Mouse (Mus musculus) bone marrow, adult 2 months (tissue): ENCODE results near the gene Dcp1b.

Experiments
- CTCF ChIP-seq: fragments of 200-500 bp; IDR thresholded peaks from 2 replicates; pipeline ENCODE4 v1.5.1; 2011; ENCODE audit warnings: low read length, control low read depth; ENCODE audit not compliant: control insufficient read depth, insufficient read depth
- POLR2A ChIP-seq: fragments of 200-500 bp; IDR thresholded peaks from 2 replicates; pipeline ENCODE4 v1.6.1; 2011; ENCODE audit warnings: low read depth, mild to moderate bottlenecking, control low read depth, low read length, borderline replicate concordance; ENCODE audit not compliant: control insufficient read depth

GRCm38 (mm10) chr6:119194161-119194560 is 19.1 kb downstream of the Dcp1b start:
- TF ChIP-seq POLR2A (no peak), CTCF (no peak)
